Comparison of ENCODE assay signal across 14 mouse cellular contexts in the genomic region with DNA sequence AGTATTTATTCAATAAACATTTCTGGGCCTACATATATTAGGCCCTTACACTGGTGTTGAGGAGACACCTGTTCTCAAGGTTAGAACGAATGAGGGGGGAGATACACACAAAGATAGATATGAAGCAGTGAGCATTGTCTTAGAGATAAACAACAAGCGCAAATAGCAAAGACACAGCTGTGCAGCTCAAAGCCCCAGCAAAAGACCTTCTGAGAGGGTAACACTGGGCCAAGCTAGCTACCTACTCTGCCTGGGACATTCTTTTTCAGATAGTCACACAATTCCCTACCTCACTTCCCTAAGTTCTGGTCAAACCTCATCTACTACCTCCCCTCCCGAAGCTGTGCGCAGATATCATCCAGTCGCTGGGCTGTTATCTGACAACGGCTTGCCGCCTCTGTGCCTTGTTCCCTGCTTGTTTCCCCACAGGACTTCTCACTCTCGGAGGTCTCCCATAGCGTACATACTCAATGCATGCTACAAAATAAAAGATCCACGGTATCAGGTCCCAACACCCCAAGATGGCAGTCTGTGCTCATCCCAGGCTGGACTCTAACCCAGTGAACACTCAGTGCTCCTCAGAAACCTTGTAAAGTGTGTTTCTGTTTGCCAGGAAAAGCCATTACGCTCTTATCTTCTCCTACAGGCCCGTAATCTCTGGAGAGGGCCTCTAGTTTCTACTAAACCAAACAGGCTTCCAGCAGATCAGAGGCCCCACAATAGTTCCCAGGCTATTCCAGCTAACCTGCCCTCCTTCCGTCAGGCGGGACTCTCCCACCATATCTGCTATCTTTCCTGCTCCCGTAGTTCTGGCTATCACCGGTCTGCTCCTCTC. TPM values are rescaled to one million over a fixed set of nuclear protein-coding genes. Genes with fewer than 3 reads are reported as not detected.
DNase-seq lines count a peak whose midpoint lies in the region; ATAC-seq and TF ChIP-seq lines count a peak whose summit lies in the region.
"Had no signal": no experiment of that assay in that cellular context is flagged by ENCODE, and none has a peak within 500 bp of the region (broad histone marks: within the 10 kb centered on the region; RNA-seq: fewer than 3 reads in every experiment).

No protein-coding gene starts in this region.

- no peaks in the 10 kb centered on the region for H3K79me2 ChIP-seq in heart, adult 2 months (replicated peaks; ENCODE audit: control insufficient read depth, insufficient read depth, low read length)
- no peaks in the 10 kb centered on the region for H3K79me2 ChIP-seq in liver, adult 2 months (ENCODE audit: control insufficient read depth, insufficient read depth, low read length)

- peak overlapping the region; percentile 33 for H3K27ac ChIP-seq in heart, embryonic 15.5 days
- H3K27ac ChIP-seq in heart, adult 2 months, result no peak overlapping the region
- H3K27ac ChIP-seq in liver, adult 2 months (replicated peaks; ENCODE audit: insufficient read depth, low read depth, low read length), result 0 out of 2 replicates have a peak overlapping the region, but pooled peaks have one; percentile 4
- H3K27ac ChIP-seq in kidney, embryonic 14.5 days (ENCODE audit: low read depth, low read length), result no peak overlapping the region
- H3K27ac ChIP-seq: embryonic facial prominence, embryonic 15.5 days; midbrain, embryonic 13.5 days; neural tube, embryonic 15.5 days had no signal

- H3K4me3 ChIP-seq in heart, embryonic 15.5 days, result no peak overlapping the region
- no peak overlapping the region for H3K4me3 ChIP-seq in heart, adult 2 months
- H3K4me3 ChIP-seq in liver, adult 2 months (ENCODE audit: insufficient read depth, low read depth, low read length), result no peak overlapping the region
- H3K4me3 ChIP-seq in kidney, embryonic 14.5 days (ENCODE audit: low read length), result no peak overlapping the region
- H3K4me3 ChIP-seq: embryonic facial prominence, embryonic 15.5 days; midbrain, embryonic 13.5 days; neural tube, embryonic 15.5 days had no signal

- TF ChIP-seq POLR2A in heart, adult 2 months (IDR thresholded peaks at IDR 0.05; ENCODE audit: insufficient read depth, low read depth, low read length), result no peak
- TF ChIP-seq POLR2A in liver, adult 2 months (IDR thresholded peaks at IDR 0.05; ENCODE audit: extremely low read depth, insufficient read depth, low read length), result no peak

- 34% methylated on average over 16 of the region's 16 CpGs for WGBS in heart, embryonic 15.5 days
- 64% methylated on average over 16 of the region's 16 CpGs for WGBS in heart, adult 2 months
- WGBS in liver, adult 2 months, result 81% methylated on average over 16 of the region's 16 CpGs
- WGBS in kidney, embryonic 14.5 days, result 91% methylated on average over 16 of the region's 16 CpGs

- no peaks in the 10 kb centered on the region for H3K9me3 ChIP-seq in heart, embryonic 15.5 days (replicated peaks)
- no peaks in the 10 kb centered on the region for H3K9me3 ChIP-seq in kidney, embryonic 14.5 days (ENCODE audit: control insufficient read depth, low read length)
- H3K9me3 ChIP-seq: embryonic facial prominence, embryonic 15.5 days; midbrain, embryonic 13.5 days; neural tube, embryonic 15.5 days had no signal

- no peak for TF ChIP-seq CTCF in heart, adult 2 months (IDR thresholded peaks at IDR 0.05)
- no peak for TF ChIP-seq CTCF in liver, adult 2 months (IDR thresholded peaks at IDR 0.05; ENCODE audit: low read depth, low read length)

- no peaks in the 10 kb centered on the region for H3K36me3 ChIP-seq in heart, embryonic 15.5 days
- H3K36me3 ChIP-seq in heart, adult 2 months (ENCODE audit: control insufficient read depth, insufficient read depth, low read length), result no peaks in the 10 kb centered on the region
- H3K36me3 ChIP-seq in liver, adult 2 months (ENCODE audit: control insufficient read depth, insufficient read depth, low read length), result peaks cover 5% of the 10 kb centered on the region; the same call in 1 of the 2 replicates
- no peaks in the 10 kb centered on the region for H3K36me3 ChIP-seq in kidney, embryonic 14.5 days (ENCODE audit: control insufficient read depth, insufficient read depth, low read length)
- H3K36me3 ChIP-seq: embryonic facial prominence, embryonic 15.5 days; midbrain, embryonic 13.5 days; neural tube, embryonic 15.5 days had no signal

- no peak for DNase-seq in heart, adult 2 months
- DNase-seq in c-Kit-negative CD71-positive TER-119-positive erythroid progenitor cells, embryonic 14.5 days (ENCODE audit: low read depth, low spot score), result peak; percentile 62
- no peak for DNase-seq in liver, adult 2 months (ENCODE audit: extremely low read depth, low read depth, low spot score)
- peak; percentile 57 for DNase-seq in thymus, postnatal 0 days (ENCODE audit: low spot score)
- no peak for DNase-seq in left cerebral cortex, postnatal 10 days (ENCODE audit: extremely low spot score in 1 of 2, low spot score in 2 of 2)
- DNase-seq in B cell, adult 2 months, result no peak
- DNase-seq: cerebellum, postnatal 14 days had no signal

- H3K4me1 ChIP-seq in heart, embryonic 15.5 days (replicated peaks), result peaks cover 36% of the 10 kb centered on the region
- H3K4me1 ChIP-seq in heart, adult 2 months (ENCODE audit: control insufficient read depth, insufficient read depth, low read length), result peaks cover 2% of the 10 kb centered on the region
- H3K4me1 ChIP-seq in liver, adult 2 months (ENCODE audit: control insufficient read depth, insufficient read depth, low read length), result peaks cover 4% of the 10 kb centered on the region; the same call in 1 of the 2 replicates
- H3K4me1 ChIP-seq in kidney, embryonic 14.5 days (ENCODE audit: control insufficient read depth, insufficient read depth, low read length), result peaks cover 4% of the 10 kb centered on the region; the same call in 1 of the 2 replicates
- H3K4me1 ChIP-seq: embryonic facial prominence, embryonic 15.5 days had no signal

- intact Hi-C loops in heart, adult 2 months (cut with DNase I), result no loop called here
- intact Hi-C loops in left cerebral cortex, postnatal 10 days (cut with DNase I), result no loop called here

- H3K4me2 ChIP-seq in heart, embryonic 15.5 days, result 0 out of 2 replicates have a peak overlapping the region, but pooled peaks have one; percentile 2
- H3K4me2 ChIP-seq in kidney, embryonic 14.5 days (replicated peaks; ENCODE audit: low read depth, low read length), result no peak overlapping the region
- H3K4me2 ChIP-seq: embryonic facial prominence, embryonic 15.5 days; midbrain, embryonic 13.5 days; neural tube, embryonic 15.5 days had no signal

- H3K9ac ChIP-seq in heart, embryonic 15.5 days, result no peak overlapping the region
- no peak overlapping the region for H3K9ac ChIP-seq in heart, adult 2 months (ENCODE audit: low read depth, low read length)
- H3K9ac ChIP-seq in liver, adult 2 months (ENCODE audit: low read depth, low read length), result no peak overlapping the region
- H3K9ac ChIP-seq in kidney, embryonic 14.5 days (ENCODE audit: low read depth, low read length), result no peak overlapping the region
- H3K9ac ChIP-seq: embryonic facial prominence, embryonic 15.5 days; midbrain, embryonic 13.5 days; neural tube, embryonic 15.5 days had no signal

- no peaks in the 10 kb centered on the region for H3K27me3 ChIP-seq in heart, embryonic 15.5 days
- no peaks in the 10 kb centered on the region for H3K27me3 ChIP-seq in heart, adult 2 months (ENCODE audit: control insufficient read depth, insufficient read depth, low read length)
- no peaks in the 10 kb centered on the region for H3K27me3 ChIP-seq in liver, adult 2 months (ENCODE audit: control insufficient read depth, insufficient read depth, low read length)
- no peaks in the 10 kb centered on the region for H3K27me3 ChIP-seq in kidney, embryonic 14.5 days (ENCODE audit: control insufficient read depth, insufficient read depth, low read length)
- H3K27me3 ChIP-seq: embryonic facial prominence, embryonic 15.5 days; midbrain, embryonic 13.5 days; neural tube, embryonic 15.5 days had no signal

- no peak for ATAC-seq in heart, embryonic 15.5 days (replicated peaks; ENCODE audit: insufficient number of reproducible peaks, insufficient read depth, low FRiP score, low read depth)
- no peak for ATAC-seq in kidney, embryonic 14.5 days (ENCODE audit: low FRiP score, low TSS enrichment)
- ATAC-seq: CD4-positive, CD25-positive, alpha-beta regulatory T cell, adult 4 months; midbrain, embryonic 13.5 days had no signal

- TF ChIP-seq EP300 in heart, adult 2 months (IDR thresholded peaks at IDR 0.05; ENCODE audit: insufficient read depth, low read depth, low read length), result no peak

RNA-seq across cellular contexts. Expression of gene Neu3, which starts 3.4 kb away (rescaled TPM):
- polyA plus RNA-seq in heart, embryonic 15.5 days (2015; fragmentation: Nextera tagmentation; extraction: Ambion mirVana), result 3.3 and 4.5 TPM in 2 replicates
- 1 to 10 TPM; 4.2 to 4.5 TPM for total RNA-seq in heart, adult 2 months (2021)
- polyA plus RNA-seq in heart, adult 2 months (2012; rRNA removed), result 3.1 and 5.8 TPM in 2 replicates
- total RNA-seq in liver, adult 2 months (2014; rRNA removed), result 0.46 and 1.0 TPM in 2 replicates
- polyA plus RNA-seq in liver, adult 2 months (2012; rRNA removed), result 0.69 and 1.7 TPM in 2 replicates
- 15.1 and 15.3 TPM in 2 replicates for polyA plus RNA-seq in thymus, postnatal 0 days (2015; fragmentation: Nextera tagmentation; extraction: Ambion mirVana)
- total RNA-seq in left cerebral cortex, postnatal 10 days (2021), result 1 to 10 TPM; 2.7 to 3.1 TPM
- polyA plus RNA-seq in kidney, embryonic 14.5 days (2014; fragmentation: Nextera tagmentation; extraction: Ambion mirVana), result 2.2 and 4.1 TPM in 2 replicates

RNA-seq across cellular contexts. Expression of gene Xrra1, which starts 34.0 kb away (rescaled TPM):
- polyA plus RNA-seq in heart, embryonic 15.5 days (2015; fragmentation: Nextera tagmentation; extraction: Ambion mirVana), result 0.08 and 0.23 TPM in 2 replicates
- total RNA-seq in heart, adult 2 months (2021), result under 1 TPM in 1 of 2 experiments, not detected in 1; 0.10 TPM
- polyA plus RNA-seq in heart, adult 2 months (2012; rRNA removed), result 0.14 TPM in 1 of 2 replicates, not detected in the other
- total RNA-seq in liver, adult 2 months (2014; rRNA removed), result 0.13 TPM in 1 of 2 replicates, not detected in the other
- not detected in 2 replicates for polyA plus RNA-seq in liver, adult 2 months (2012; rRNA removed)
- 9.4 and 13.8 TPM in 2 replicates for polyA plus RNA-seq in thymus, postnatal 0 days (2015; fragmentation: Nextera tagmentation; extraction: Ambion mirVana)
- total RNA-seq in left cerebral cortex, postnatal 10 days (2021), result 1 to 10 TPM; 1.3 to 1.5 TPM
- polyA plus RNA-seq in kidney, embryonic 14.5 days (2014; fragmentation: Nextera tagmentation; extraction: Ambion mirVana), result 0.43 and 0.47 TPM in 2 replicates
- polyA plus RNA-seq: small intestine, adult 2 months had no signal

RNA-seq across cellular contexts. Expression of gene Spcs2, which starts 38.4 kb away (rescaled TPM):
- 188 and 201 TPM in 2 replicates for polyA plus RNA-seq in heart, embryonic 15.5 days (2015; fragmentation: Nextera tagmentation; extraction: Ambion mirVana)
- 10 to 100 TPM; 58.8 to 60.9 TPM for total RNA-seq in heart, adult 2 months (2021)
- 21.0 and 40.0 TPM in 2 replicates for polyA plus RNA-seq in heart, adult 2 months (2012; rRNA removed)
- 82.3 and 110 TPM in 2 replicates for total RNA-seq in liver, adult 2 months (2014; rRNA removed)
- polyA plus RNA-seq in liver, adult 2 months (2012; rRNA removed), result 30.4 and 31.1 TPM in 2 replicates
- polyA plus RNA-seq in thymus, postnatal 0 days (2015; fragmentation: Nextera tagmentation; extraction: Ambion mirVana), result 491 and 521 TPM in 2 replicates
- total RNA-seq in left cerebral cortex, postnatal 10 days (2021), result 10 to 100 TPM; 79.7 to 86.7 TPM
- polyA plus RNA-seq in kidney, embryonic 14.5 days (2014; fragmentation: Nextera tagmentation; extraction: Ambion mirVana), result 346 and 377 TPM in 2 replicates

Comparison
In these comparisons a context has a peak if more than half of its experiments do, and no peak if none do; other contexts are left out.
1. H3K27ac ChIP-seq: peak in heart, embryonic 15.5 days (single experiment) and liver, adult 2 months (single experiment); none in heart, adult 2 months (single experiment) and kidney, embryonic 14.5 days (single experiment).
2. DNase-seq: peak in c-Kit-negative CD71-positive TER-119-positive erythroid progenitor cells, embryonic 14.5 days (single experiment) and thymus, postnatal 0 days (single experiment); none in heart, adult 2 months (0 of 2), liver, adult 2 months (single experiment), left cerebral cortex, postnatal 10 days (0 of 2) and B cell, adult 2 months (0 of 2).